Mouse (Mus musculus): ENCODE data around the gene Resf1. TPM values are rescaled to one million over a fixed set of nuclear protein-coding genes. Genes with fewer than 3 reads are reported as not detected.

Gene Resf1
- polyA plus RNA-seq, 1 experiment = 2.6 TPM

DNA sequence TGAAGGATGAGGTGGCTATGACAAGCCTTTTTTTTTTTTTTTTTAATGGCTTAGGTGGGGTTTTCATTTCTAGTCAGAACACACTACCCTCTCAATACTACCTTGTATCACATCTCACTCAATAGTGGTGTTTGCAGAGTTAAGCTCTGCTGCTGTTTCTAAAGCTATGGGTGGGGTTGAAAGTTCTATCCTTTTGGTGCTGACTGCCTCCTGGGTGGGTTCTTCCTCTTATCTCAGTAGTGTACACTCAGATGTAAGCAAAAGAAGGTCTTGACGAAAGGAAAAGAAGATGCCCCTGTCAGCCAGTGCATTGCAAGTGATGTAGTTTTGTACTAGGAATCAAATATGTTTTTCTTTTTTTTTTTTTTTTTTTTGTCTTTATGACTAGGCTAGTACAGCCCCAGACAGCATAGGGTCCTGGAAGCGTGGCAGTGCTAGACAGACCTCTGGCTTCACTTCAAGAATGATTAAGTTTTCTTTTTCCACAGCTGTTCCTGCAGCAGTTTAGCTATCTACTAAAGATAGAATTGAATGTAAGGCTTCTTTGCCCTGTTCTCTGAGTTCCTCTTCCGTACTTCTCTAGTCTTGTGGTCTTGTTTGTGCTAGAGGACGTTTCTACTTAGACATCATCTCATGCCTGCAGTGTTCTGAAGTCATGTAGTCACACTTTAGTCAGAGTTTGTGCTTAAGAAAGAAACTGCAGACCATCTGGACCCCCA, 14.5 kb downstream of the Resf1 start:
- Histone ChIP-seq H3K36me3 (ENCODE audit: control insufficient read depth, insufficient read depth, low read length) (no peaks in the 10 kb centered on the region), H3K27ac (ENCODE audit: control insufficient read depth, insufficient read depth, low read depth, low read length) (no peak overlapping the region), H3K27me3 (ENCODE audit: control insufficient read depth, insufficient read depth, low read length) (no peaks in the 10 kb centered on the region), H3K4me1 (ENCODE audit: control insufficient read depth, insufficient read depth, low read length) (no peaks in the 10 kb centered on the region), H3K4me3 (ENCODE audit: control insufficient read depth, low read depth, low read length) (no peak overlapping the region)
- TF ChIP-seq POLR2A (IDR thresholded peaks at IDR 0.05; ENCODE audit: control insufficient read depth, low read depth, low read length) (no peak), CTCF (IDR thresholded peaks at IDR 0.05; ENCODE audit: control insufficient read depth, insufficient read depth, insufficient replicate concordance, low read depth, low read length) (no peak)

DNA sequence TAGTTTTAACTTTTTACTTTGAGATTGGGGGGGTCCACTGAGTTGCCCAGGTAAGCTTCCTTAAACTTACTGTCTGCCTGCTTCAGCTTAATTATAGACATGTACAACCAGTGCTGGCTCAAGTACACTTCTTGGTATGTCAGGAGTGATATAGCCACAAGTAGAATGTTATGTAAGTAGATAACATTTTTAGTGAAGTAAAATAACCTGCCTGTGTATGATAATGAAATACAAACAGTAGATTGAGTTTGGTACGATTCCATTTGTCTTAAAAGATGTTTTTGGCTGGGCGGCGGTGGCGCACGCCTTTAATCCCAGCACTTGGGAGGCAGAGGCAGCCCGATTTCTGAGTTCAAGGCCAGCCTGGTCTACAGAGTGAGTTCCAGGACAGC, 15.0 kb downstream of the Resf1 start:
- Histone ChIP-seq H3K36me3 (ENCODE audit: control insufficient read depth, insufficient read depth, low read length) (no peaks in the 10 kb centered on the region), H3K27me3 (ENCODE audit: control insufficient read depth, insufficient read depth, low read length) (no peaks in the 10 kb centered on the region), H3K27ac (ENCODE audit: control insufficient read depth, insufficient read depth, low read depth, low read length) (no peak overlapping the region), H3K4me3 (ENCODE audit: control insufficient read depth, low read depth, low read length) (no peak overlapping the region), H3K4me1 (ENCODE audit: control insufficient read depth, insufficient read depth, low read length) (no peaks in the 10 kb centered on the region)
- TF ChIP-seq POLR2A (IDR thresholded peaks at IDR 0.05; ENCODE audit: control insufficient read depth, low read depth, low read length) (no peak), CTCF (IDR thresholded peaks at IDR 0.05; ENCODE audit: control insufficient read depth, insufficient read depth, insufficient replicate concordance, low read depth, low read length) (no peak)

DNA sequence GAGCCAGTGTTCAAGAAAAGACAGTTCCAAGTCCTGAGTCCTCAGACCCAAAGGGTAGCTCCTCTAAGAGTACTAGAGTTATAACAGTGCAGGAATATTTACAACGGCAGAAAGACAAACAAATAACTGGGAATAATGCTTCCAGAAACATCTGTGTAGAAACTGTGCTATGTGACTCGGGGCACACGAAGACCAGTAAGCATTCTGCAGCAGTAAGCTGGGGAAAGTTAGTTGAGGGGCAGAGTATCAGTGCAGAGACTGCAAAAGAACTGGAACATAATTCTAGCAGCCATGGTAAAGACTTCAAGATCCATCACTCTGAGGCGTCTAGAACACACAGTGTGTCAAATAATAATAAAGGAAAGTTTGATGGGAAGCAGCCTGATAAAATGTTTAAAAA, 19.9 kb downstream of the Resf1 start:
- Histone ChIP-seq H3K27ac (ENCODE audit: control insufficient read depth, insufficient read depth, low read depth, low read length) (no peak overlapping the region), H3K27me3 (ENCODE audit: control insufficient read depth, insufficient read depth, low read length) (no peaks in the 10 kb centered on the region), H3K4me1 (ENCODE audit: control insufficient read depth, insufficient read depth, low read length) (no peaks in the 10 kb centered on the region), H3K4me3 (ENCODE audit: control insufficient read depth, low read depth, low read length) (no peak overlapping the region), H3K36me3 (ENCODE audit: control insufficient read depth, insufficient read depth, low read length) (no peaks in the 10 kb centered on the region)
- TF ChIP-seq POLR2A (IDR thresholded peaks at IDR 0.05; ENCODE audit: control insufficient read depth, low read depth, low read length) = no peak
- no peak for TF ChIP-seq CTCF (IDR thresholded peaks at IDR 0.05; ENCODE audit: control insufficient read depth, insufficient read depth, insufficient replicate concordance, low read depth, low read length)

DNA sequence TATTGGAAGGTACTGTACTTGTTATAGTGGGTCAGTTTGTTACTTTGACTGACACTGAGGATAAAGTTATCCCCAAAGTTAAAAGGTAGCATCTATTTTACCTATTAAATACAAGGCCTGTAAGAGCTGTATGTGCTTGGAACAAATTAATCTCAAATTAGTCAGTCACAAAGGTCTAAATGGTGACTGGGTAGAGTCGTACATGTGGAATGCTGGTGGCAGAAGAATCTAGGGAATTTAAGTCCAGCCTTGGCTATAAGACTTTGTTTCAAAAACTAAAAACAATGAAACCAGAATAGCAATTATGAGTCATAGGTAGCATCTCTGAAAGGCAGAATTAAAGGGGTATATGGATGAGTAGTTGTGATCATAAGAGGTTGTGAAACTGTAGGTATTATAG, 21.1 kb downstream of the Resf1 start:
- Histone ChIP-seq H3K36me3 (ENCODE audit: control insufficient read depth, insufficient read depth, low read length) (no peaks in the 10 kb centered on the region), H3K4me1 (ENCODE audit: control insufficient read depth, insufficient read depth, low read length) (no peaks in the 10 kb centered on the region), H3K4me3 (ENCODE audit: control insufficient read depth, low read depth, low read length) (no peak overlapping the region), H3K27me3 (ENCODE audit: control insufficient read depth, insufficient read depth, low read length) (no peaks in the 10 kb centered on the region), H3K27ac (ENCODE audit: control insufficient read depth, insufficient read depth, low read depth, low read length) (no peak overlapping the region)
- no peak for TF ChIP-seq CTCF (IDR thresholded peaks at IDR 0.05; ENCODE audit: control insufficient read depth, insufficient read depth, insufficient replicate concordance, low read depth, low read length)
- TF ChIP-seq POLR2A (IDR thresholded peaks at IDR 0.05; ENCODE audit: control insufficient read depth, low read depth, low read length) = no peak

DNA sequence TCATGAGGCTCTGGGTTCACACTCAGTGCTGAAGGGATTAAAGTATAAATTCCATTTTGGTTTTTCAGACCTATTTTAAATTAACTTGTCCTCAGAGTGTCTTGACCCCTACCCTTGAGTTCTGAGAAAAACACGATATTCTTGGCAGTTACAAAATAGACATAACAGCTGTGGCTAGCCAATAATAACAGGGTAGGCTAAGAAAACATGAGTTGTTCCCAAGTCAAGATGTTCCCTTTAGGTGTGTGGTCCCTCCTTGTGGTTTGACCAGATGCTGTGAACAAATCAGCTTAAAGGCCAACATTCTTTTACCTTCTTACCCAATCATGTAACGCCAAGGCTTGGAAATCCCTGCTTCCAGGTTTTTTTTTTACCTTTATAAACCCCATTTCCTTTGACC, 23.8 kb downstream of the Resf1 start:
- no peak for TF ChIP-seq CTCF (IDR thresholded peaks at IDR 0.05; ENCODE audit: control insufficient read depth, insufficient read depth, insufficient replicate concordance, low read depth, low read length)
- no peak for TF ChIP-seq POLR2A (IDR thresholded peaks at IDR 0.05; ENCODE audit: control insufficient read depth, low read depth, low read length)
- H3K36me3 ChIP-seq (ENCODE audit: control insufficient read depth, insufficient read depth, low read length) = no peaks in the 10 kb centered on the region

DNA sequence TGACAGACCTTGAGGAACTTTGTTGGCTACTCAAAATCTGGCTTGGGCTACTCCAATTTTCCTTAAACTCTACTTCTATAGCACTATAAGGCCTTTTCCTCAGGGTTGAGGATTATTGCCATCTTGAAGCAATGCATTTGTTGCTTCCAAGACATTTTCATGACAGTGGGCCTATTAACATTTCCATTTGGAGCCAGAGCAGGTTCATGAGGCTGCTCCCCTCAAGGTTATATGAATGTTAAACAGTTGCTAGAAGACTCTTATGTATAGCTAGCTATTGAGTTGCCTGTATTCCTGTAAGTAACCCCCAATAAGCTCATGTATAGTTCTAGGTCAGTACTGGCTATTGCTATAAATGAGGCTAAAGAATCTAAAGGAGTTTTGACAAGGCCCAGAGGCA, 28.8 kb downstream of the Resf1 start:
- Histone ChIP-seq H3K4me1 (ENCODE audit: control insufficient read depth, insufficient read depth, low read length) (no peaks in the 10 kb centered on the region), H3K4me3 (ENCODE audit: control insufficient read depth, low read depth, low read length) (no peak overlapping the region), H3K27ac (ENCODE audit: control insufficient read depth, insufficient read depth, low read depth, low read length) (no peak overlapping the region), H3K27me3 (ENCODE audit: control insufficient read depth, insufficient read depth, low read length) (no peaks in the 10 kb centered on the region), H3K36me3 (ENCODE audit: control insufficient read depth, insufficient read depth, low read length) (no peaks in the 10 kb centered on the region)
- TF ChIP-seq CTCF (IDR thresholded peaks at IDR 0.05; ENCODE audit: control insufficient read depth, insufficient read depth, insufficient replicate concordance, low read depth, low read length) (no peak), POLR2A (IDR thresholded peaks at IDR 0.05; ENCODE audit: control insufficient read depth, low read depth, low read length) (no peak)

More for the DNA sequence above, 23.8 kb downstream of the Resf1 start:
- Histone ChIP-seq H3K4me3 (ENCODE audit: control insufficient read depth, low read depth, low read length) (no peak overlapping the region), H3K27ac (ENCODE audit: control insufficient read depth, insufficient read depth, low read depth, low read length) (no peak overlapping the region), H3K27me3 (ENCODE audit: control insufficient read depth, insufficient read depth, low read length) (no peaks in the 10 kb centered on the region), H3K4me1 (ENCODE audit: control insufficient read depth, insufficient read depth, low read length) (no peaks in the 10 kb centered on the region)

DNA sequence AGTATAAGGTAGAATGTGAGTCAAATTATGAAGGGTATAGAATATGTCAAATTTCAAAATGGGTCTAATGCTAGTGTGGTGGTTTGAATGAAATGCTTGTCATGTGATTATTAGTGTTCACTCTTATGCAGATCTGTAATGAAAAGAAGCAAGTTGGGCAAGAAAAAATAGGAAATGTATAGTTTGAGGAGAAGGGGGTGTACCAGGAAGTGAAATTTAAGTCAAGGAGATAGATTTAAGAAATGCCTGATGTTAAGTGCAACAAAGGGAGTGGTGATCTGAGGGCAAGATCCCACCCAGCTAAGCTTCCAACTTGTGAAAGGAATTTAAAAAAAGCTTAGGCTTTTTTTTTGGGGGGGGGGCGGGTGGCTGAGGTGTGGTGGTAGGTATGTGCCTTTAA, 29.4 kb downstream of the Resf1 start:
- Histone ChIP-seq H3K36me3 (ENCODE audit: control insufficient read depth, insufficient read depth, low read length) (no peaks in the 10 kb centered on the region), H3K27ac (ENCODE audit: control insufficient read depth, insufficient read depth, low read depth, low read length) (no peak overlapping the region), H3K4me3 (ENCODE audit: control insufficient read depth, low read depth, low read length) (no peak overlapping the region), H3K27me3 (ENCODE audit: control insufficient read depth, insufficient read depth, low read length) (no peaks in the 10 kb centered on the region), H3K4me1 (ENCODE audit: control insufficient read depth, insufficient read depth, low read length) (no peaks in the 10 kb centered on the region)
- no peak for TF ChIP-seq POLR2A (IDR thresholded peaks at IDR 0.05; ENCODE audit: control insufficient read depth, low read depth, low read length)
- no peak for TF ChIP-seq CTCF (IDR thresholded peaks at IDR 0.05; ENCODE audit: control insufficient read depth, insufficient read depth, insufficient replicate concordance, low read depth, low read length)
